Mouse (Mus musculus) cortical plate, adult 2 months (tissue): ENCODE measurements at regions not wholly inside any gene's neighbourhood (a gene's known extent, or its start where the extent isn't known, plus 50 kb on each side); places are given as distances from the start of the nearest gene placed in this dataset.

Source experiments
- CTCF ChIP-seq: fragments of 200-500 bp; IDR thresholded peaks from 2 replicates; pipeline ENCODE4 v1.5.1; 2011; ENCODE audit warnings: mild to moderate bottlenecking, control low read depth, low read length; ENCODE audit not compliant: insufficient read depth; ENCODE audit errors: extremely low read depth
- POLR2A ChIP-seq: fragments of 200-500 bp; IDR thresholded peaks from 2 replicates; pipeline ENCODE4 v1.6.1; 2011; ENCODE audit warnings: mild to moderate bottlenecking, low read length, control low read depth; ENCODE audit not compliant: insufficient read depth; ENCODE audit errors: extremely low read depth

GRCm38 (mm10) chr6:99810974-99811798, 85.0 kb upstream of the Prok2 start:
- TF ChIP-seq POLR2A (no peak), CTCF (no peak)
